Mouse (Mus musculus) midbrain, embryonic 16.5 days (tissue): ENCODE measurements around the gene Ubox5. TPM values are rescaled to one million over a fixed set of nuclear protein-coding genes. Genes with fewer than 3 reads are reported as not detected.
"Not testable (repeated sequence)": the region's sequence is repeated elsewhere in the genome, so short reads cannot be mapped to it uniquely, and the experiment has no call there.

ENCODE experiments used
- ATAC-seq: fragments of 200-750 bp; cut with Nextera tagmentation; 2 replicates; pipeline ENCODE4 v1.8.0; 2017; ENCODE audit warnings: moderate TSS enrichment
- H3K27ac ChIP-seq: fragments of 300-500 bp; sonication (generic); 2 replicates; pipeline ENCODE4 v1.5.1; 2014; ENCODE audit warnings: mild to moderate bottlenecking, low read length, mixed read lengths
- H3K27me3 ChIP-seq: fragments of 300-500 bp; sonication (generic); 2 replicates; pipeline ENCODE4 v1.6.1; 2014; ENCODE audit warnings: low read depth, low read length, mixed read lengths; ENCODE audit not compliant: control insufficient read depth, insufficient read depth
- H3K36me3 ChIP-seq: fragments of 300-500 bp; sonication (generic); 2 replicates; pipeline ENCODE4 v1.6.1; 2014; ENCODE audit warnings: mild to moderate bottlenecking, low read length, moderate library complexity, mixed read lengths; ENCODE audit not compliant: control insufficient read depth, insufficient read depth
- H3K4me1 ChIP-seq: fragments of 300-500 bp; sonication (generic); 2 replicates; pipeline ENCODE4 v1.6.1; 2014; ENCODE audit warnings: mild to moderate bottlenecking, low read length, mixed read lengths; ENCODE audit not compliant: control insufficient read depth, insufficient read depth
- H3K4me2 ChIP-seq: fragments of 300-500 bp; sonication (generic); 2 replicates; pipeline ENCODE4 v1.6.1; 2014; ENCODE audit warnings: mild to moderate bottlenecking, low read length, mixed read lengths
- H3K4me3 ChIP-seq: fragments of 300-500 bp; sonication (generic); 2 replicates; pipeline ENCODE4 v1.5.1; 2014; ENCODE audit warnings: low read depth, mild to moderate bottlenecking, low read length, moderate library complexity, mixed read lengths
- H3K9ac ChIP-seq: fragments of 300-500 bp; sonication (generic); 2 replicates; pipeline ENCODE4 v1.6.1; 2014; ENCODE audit warnings: low read depth, low read length, mixed read lengths
- H3K9me3 ChIP-seq: fragments of 300-500 bp; sonication (generic); replicated peaks from 2 replicates; pipeline ENCODE4 v1.6.1; 2014; ENCODE audit warnings: mild to moderate bottlenecking, low read length, mixed read lengths; ENCODE audit not compliant: control insufficient read depth, poor library complexity, severe bottlenecking
- WGBS: fragments of 180-500 bp; shearing (Covaris S2); extraction: QIAGEN DNeasy Blood & Tissue Kit; methylation state at CpG from one replicate; pipeline ENCODE4 v1.1.7; 2014; 5-methylcytosine and 5-hydroxymethylcytosine counted together
- polyA plus RNA-seq: library from polyadenylated mRNA; unstranded; fragments of >200 nt; fragmentation: Nextera tagmentation; extraction: Ambion mirVana; gene quantifications from 2 replicates; pipeline ENCODE4 v1.2.1, GENCODE M21; 2015

Ubox5 gene
- polyA plus RNA-seq, 1 experiment from 2014 or later: 8.4 TPM

GRCm38 (mm10) chr2:130655660-130656339 lies 26.0 kb upstream of the Ubox5 start:
- 91% methylated on average over 6 of the region's 6 CpGs for WGBS
- Histone ChIP-seq H3K4me2 (no peak overlapping the region), H3K36me3 (peaks cover 22% of the 10 kb centered on the region), H3K4me1 (no peaks in the 10 kb centered on the region), H3K9me3 (no peaks in the 10 kb centered on the region), H3K4me3 (no peak overlapping the region), H3K27me3 (no peaks in the 10 kb centered on the region), H3K9ac (no peak overlapping the region), H3K27ac (no peak overlapping the region)
- no peak for ATAC-seq

GRCm38 (mm10) chr2:130653760-130654159 lies 23.9 kb upstream of the Ubox5 start:
- Histone ChIP-seq H3K4me2 (no peak overlapping the region), H3K36me3 (peaks cover 25% of the 10 kb centered on the region)
- 96% methylated on average over 1 of the region's 1 CpGs for WGBS

GRCm38 (mm10) chr2:130653303-130653702 lies 23.5 kb upstream of the Ubox5 start:
- Histone ChIP-seq H3K9ac (no peak overlapping the region), H3K4me3 (no peak overlapping the region), H3K27me3 (no peaks in the 10 kb centered on the region), H3K4me1 (no peaks in the 10 kb centered on the region), H3K9me3 (no peaks in the 10 kb centered on the region), H3K4me2 (no peak overlapping the region), H3K27ac (no peak overlapping the region), H3K36me3 (peaks cover 25% of the 10 kb centered on the region)
- ATAC-seq: no peak
- WGBS: 86% methylated on average over 2 of the region's 2 CpGs

More at GRCm38 (mm10) chr2:130653760-130654159, 23.9 kb upstream of the Ubox5 start:
- Histone ChIP-seq H3K9me3 (no peaks in the 10 kb centered on the region), H3K27me3 (no peaks in the 10 kb centered on the region), H3K4me3 (no peak overlapping the region), H3K27ac (no peak overlapping the region), H3K4me1 (no peaks in the 10 kb centered on the region), H3K9ac (no peak overlapping the region)
- no peak for ATAC-seq

- H3K9ac ChIP-seq, H3K4me2 ChIP-seq, H3K4me3 ChIP-seq, H3K4me1 ChIP-seq, H3K27me3 ChIP-seq, ATAC-seq, H3K27ac ChIP-seq, H3K9me3 ChIP-seq, H3K36me3 ChIP-seq: not testable (repeated sequence)
- WGBS: 76% methylated on average over 6 of the region's 6 CpGs
Observed at GRCm38 (mm10) chr2:130649028-130649427, 19.2 kb upstream of the Ubox5 start.

DNA sequence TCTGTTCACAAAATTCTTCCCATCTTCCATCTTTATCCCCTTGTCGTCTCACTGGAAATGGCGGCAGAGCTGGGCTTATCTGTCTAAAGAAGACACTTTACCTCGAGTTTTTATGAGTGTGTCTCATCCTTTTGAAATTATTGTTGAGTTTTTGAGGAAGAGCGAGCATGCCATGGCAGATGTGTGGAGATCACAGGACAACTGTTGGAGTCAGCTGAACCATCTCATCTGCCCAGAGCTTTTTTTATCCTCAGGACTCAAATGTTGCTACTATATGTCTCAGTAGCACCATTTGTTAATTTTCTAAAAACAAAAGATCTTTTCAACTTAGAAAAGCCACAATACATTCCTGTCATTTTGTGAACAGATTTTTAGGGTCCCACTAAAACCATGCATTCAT lies 15.4 kb upstream of the Ubox5 start:
- WGBS: 92% methylated on average over 4 of the region's 4 CpGs
- H3K36me3 ChIP-seq: 0 out of 2 replicates have a peak, but pooled peaks cover 4% of the 10 kb centered on the region

GRCm38 (mm10) chr2:130642684-130643369 lies 13.0 kb upstream of the Ubox5 start, which contains the start of gene Lzts3:
TSS of gene Lzts3 (minus strand) at chr2:130642803.
- H3K27me3 ChIP-seq: peaks cover 6% of the 10 kb centered on the region
- H3K4me2 ChIP-seq: peak within 1 kb of the TSS; percentile 79
- peaks cover 12% of the 10 kb centered on the region; the same call in 1 of the 2 replicates for H3K4me1 ChIP-seq
- no peaks in the 10 kb centered on the region for H3K36me3 ChIP-seq
- H3K4me3 ChIP-seq: peak within 1 kb of the TSS; percentile 82
- H3K9me3 ChIP-seq: no peaks in the 10 kb centered on the region
- H3K27ac ChIP-seq: peak within 1 kb of the TSS; percentile 75
- 3% methylated on average over 34 of the region's 40 CpGs for WGBS
- peak; percentile 95 for ATAC-seq
- peak within 1 kb of the TSS; percentile 87 for H3K9ac ChIP-seq

More for the DNA sequence above, 15.4 kb upstream of the Ubox5 start:
- Histone ChIP-seq H3K9me3 (no peaks in the 10 kb centered on the region), H3K27ac (no peak overlapping the region), H3K4me3 (no peak overlapping the region), H3K9ac (no peak overlapping the region), H3K27me3 (no peaks in the 10 kb centered on the region), H3K4me2 (no peak overlapping the region), H3K4me1 (peaks cover 12% of the 10 kb centered on the region; the same call in 1 of the 2 replicates)
- ATAC-seq: no peak

GRCm38 (mm10) chr2:130642197-130642660 lies 12.4 kb upstream of the Ubox5 start:
- WGBS: 1% methylated on average over 18 of the region's 27 CpGs
- H3K36me3 ChIP-seq: no peaks in the 10 kb centered on the region
- ATAC-seq: peak; percentile 87

DNA sequence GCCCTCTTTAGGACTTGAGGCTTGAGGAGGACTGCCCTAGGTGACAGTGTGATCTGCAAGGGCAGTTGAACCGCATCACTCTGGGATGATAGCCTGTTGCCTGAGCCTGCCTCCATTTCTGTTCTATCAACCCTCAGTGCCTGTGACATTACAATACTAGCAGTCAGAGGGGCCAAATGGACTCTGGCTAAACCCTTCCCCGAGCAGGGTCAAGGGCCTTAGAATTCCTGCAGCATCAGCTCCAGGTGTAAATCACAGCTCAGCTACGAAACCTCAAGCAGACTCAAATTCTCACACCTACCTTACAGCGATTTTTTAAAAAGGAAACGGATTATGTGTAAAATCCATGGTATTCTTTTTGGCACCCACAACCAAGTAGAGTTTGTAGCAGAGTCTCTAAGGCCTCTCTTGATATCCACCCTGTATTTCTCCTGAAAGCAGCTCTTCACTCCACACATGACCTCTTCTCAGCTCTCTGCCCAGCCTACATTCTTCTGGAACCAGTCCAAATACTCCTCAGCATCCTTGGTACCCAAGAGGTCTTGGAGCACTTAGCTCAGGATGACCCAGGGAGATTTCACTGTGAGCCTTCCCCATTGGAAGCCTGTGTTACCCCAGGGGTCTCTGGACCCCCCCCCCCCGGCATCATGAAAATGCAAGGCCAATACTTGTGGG lies 11.7 kb upstream of the Ubox5 start:
- ATAC-seq: no peak
- Histone ChIP-seq H3K9me3 (no peaks in the 10 kb centered on the region), H3K36me3 (peaks cover 2% of the 10 kb centered on the region; the same call in 1 of the 2 replicates), H3K4me1 (peaks cover 12% of the 10 kb centered on the region; the same call in 1 of the 2 replicates), H3K4me3 (peak overlapping the region; percentile 82), H3K27ac (no peak overlapping the region), H3K9ac (peak overlapping the region; percentile 87), H3K27me3 (peaks cover 19% of the 10 kb centered on the region), H3K4me2 (peak overlapping the region; percentile 79)
- 76% methylated on average over 6 of the region's 6 CpGs for WGBS

More at GRCm38 (mm10) chr2:130642197-130642660, 12.4 kb upstream of the Ubox5 start:
- Histone ChIP-seq H3K9ac (peak overlapping the region; percentile 87), H3K4me2 (peak overlapping the region; percentile 79), H3K9me3 (no peaks in the 10 kb centered on the region), H3K4me3 (peak overlapping the region; percentile 82), H3K27ac (peak overlapping the region; percentile 75), H3K27me3 (peaks cover 12% of the 10 kb centered on the region), H3K4me1 (peaks cover 12% of the 10 kb centered on the region; the same call in 1 of the 2 replicates)
